Mouse (Mus musculus): ENCODE data around the gene Zfp775. TPM values are rescaled to one million over a fixed set of nuclear protein-coding genes. Genes with fewer than 3 reads are reported as not detected.

Zfp775 gene
- total RNA-seq, 1 experiment from 2014 or later, result 2.6 TPM

DNA sequence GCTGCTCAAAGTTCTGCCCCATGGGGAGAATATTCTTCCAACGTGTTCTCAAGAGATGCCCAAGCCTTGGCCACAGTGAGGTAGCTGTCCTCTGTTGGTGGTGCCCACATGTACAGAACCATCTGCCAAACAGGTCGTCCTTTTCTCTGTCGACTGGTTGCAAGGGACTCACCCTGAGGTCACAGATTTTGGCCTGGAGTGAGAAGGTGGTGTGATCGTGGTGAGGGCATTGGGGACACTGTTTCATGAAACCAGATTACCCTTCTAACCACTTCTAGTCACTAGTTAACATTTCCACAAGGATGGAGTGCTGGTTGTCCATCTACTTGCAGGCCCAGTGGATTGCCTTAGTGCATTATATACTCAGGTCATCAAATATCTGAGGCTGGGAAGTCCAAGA is 46.9 kb downstream of the Zfp775 start:
- ATAC-seq (replicated peaks; ENCODE audit: insufficient number of reproducible peaks, low FRiP score, low TSS enrichment, poor library complexity, severe bottlenecking), result no peak

DNA sequence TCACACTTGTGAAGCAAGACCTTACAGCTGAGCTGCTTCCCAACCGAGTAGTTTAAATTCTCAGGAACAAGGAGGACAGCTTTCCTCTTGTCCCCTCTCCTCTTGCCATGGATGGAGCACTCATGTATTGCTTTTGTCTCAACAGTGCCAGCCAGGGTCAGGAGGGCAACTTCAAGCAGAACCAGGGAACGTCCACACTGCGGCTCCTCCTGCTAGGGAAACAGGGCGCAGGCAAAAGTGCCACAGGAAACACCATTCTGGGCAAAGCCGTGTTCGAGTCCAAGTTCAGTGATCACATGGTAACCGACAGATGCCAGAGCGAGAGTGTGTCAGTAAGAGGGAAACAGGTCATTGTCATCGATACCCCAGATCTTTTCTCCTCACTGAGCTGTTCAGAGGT is 48.2 kb downstream of the Zfp775 start:
- no peak for ATAC-seq (replicated peaks; ENCODE audit: insufficient number of reproducible peaks, low FRiP score, low TSS enrichment, poor library complexity, severe bottlenecking)

DNA sequence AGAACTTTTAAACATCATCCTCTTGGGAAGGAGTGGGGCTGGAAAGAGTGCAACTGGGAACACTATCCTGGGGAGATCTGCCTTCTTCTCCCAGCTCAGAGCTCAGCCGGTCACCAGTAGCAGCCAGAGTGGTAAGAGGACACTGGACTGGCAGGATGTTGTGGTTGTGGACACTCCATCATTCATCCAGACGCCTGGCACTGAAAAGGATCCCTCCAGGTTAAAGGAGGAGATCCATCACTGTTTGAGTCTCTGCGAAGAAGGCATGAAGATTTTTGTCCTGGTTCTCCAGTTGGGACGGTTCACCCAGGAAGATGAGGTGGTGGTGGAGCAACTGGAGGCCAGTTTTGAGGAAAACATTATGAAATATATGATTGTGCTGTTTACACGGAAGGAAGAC is 56.9 kb downstream of the Zfp775 start:
- ATAC-seq (replicated peaks; ENCODE audit: insufficient number of reproducible peaks, low FRiP score, low TSS enrichment, poor library complexity, severe bottlenecking), result no peak

DNA sequence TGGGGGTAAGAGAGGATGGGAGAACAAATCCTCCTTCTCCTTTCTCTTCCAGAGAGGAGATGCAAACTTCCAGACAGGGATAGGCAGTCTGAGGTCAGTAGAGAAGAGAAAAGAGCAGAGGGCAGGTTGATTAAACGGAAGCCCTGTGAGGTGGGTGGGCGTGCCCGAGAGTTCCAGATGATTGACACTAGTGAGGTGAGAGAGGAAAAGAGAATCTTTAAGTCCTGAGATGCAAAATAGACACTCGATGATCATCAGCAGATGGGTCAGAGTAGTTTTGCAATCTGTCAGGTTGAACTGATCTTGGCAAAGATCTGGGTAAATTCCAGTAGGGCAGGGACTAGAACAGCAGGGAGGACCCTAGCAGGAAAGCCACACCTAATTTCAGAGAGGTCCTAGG is 62.9 kb downstream of the Zfp775 start:
- no peak for ATAC-seq (replicated peaks; ENCODE audit: insufficient number of reproducible peaks, low FRiP score, low TSS enrichment, poor library complexity, severe bottlenecking)

DNA sequence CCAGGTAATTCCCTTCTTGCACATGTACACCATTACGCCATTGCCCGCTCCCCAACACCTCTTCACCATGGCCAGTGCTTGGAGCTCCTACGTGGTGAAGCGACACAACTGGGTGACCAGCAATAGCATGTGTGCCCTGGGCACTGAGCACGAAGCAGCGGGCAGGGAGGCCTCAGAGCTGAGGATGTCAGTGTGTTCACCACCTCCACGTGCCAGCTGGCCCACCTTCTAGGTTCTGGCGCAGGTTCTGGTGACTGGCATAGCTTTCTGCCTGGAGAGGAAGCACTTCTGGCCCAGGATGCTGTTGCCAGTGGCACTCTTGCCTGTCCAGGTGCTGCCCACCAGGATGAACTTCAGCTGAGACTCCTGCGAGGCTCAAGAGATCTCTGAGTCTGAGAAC is 63.6 kb downstream of the Zfp775 start:
- ATAC-seq (replicated peaks; ENCODE audit: insufficient number of reproducible peaks, low FRiP score, low TSS enrichment, poor library complexity, severe bottlenecking), result no peak

DNA sequence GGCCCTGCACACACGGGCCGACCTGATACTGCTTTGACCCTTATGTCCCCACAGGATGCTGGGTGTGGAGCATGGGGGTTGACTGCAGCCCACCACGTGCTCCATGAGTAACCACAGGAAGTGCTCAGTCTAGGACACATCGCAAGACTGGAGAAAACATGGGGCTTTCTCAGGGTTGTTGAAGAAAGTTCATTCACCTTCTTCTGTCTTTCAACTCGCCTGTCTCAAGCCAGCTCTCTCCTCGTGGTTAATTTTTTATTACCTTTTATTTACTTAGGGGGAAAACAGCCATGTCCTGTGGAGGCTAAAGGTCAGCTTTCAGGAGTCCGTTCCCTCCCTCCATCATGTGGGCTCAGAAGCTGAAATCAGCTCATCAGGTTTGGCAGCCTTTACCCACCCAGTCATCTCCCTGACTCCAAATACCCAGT is 64.3 kb downstream of the Zfp775 start:
- ATAC-seq (replicated peaks; ENCODE audit: insufficient number of reproducible peaks, low FRiP score, low TSS enrichment, poor library complexity, severe bottlenecking), result no peak

DNA sequence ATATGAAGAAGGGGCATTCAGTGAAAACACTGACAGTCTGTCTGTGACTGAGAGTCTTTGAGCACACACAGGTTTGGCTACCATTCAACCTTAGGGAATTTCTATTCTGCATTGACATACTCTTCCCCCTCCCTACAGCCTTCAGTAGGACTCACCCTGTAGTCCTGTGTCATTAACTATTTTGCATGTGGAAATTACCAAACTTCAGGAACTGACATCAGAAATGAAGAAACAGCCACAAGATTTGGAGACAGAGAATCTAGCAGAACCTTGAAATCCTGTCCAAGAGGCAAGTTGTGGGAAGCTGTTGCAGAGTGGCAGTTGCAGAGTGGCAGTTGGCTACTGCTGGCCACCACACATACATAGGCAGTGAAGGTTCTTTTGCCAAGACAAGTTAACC is 66.2 kb downstream of the Zfp775 start:
- ATAC-seq (replicated peaks; ENCODE audit: insufficient number of reproducible peaks, low FRiP score, low TSS enrichment, poor library complexity, severe bottlenecking), result no peak

DNA sequence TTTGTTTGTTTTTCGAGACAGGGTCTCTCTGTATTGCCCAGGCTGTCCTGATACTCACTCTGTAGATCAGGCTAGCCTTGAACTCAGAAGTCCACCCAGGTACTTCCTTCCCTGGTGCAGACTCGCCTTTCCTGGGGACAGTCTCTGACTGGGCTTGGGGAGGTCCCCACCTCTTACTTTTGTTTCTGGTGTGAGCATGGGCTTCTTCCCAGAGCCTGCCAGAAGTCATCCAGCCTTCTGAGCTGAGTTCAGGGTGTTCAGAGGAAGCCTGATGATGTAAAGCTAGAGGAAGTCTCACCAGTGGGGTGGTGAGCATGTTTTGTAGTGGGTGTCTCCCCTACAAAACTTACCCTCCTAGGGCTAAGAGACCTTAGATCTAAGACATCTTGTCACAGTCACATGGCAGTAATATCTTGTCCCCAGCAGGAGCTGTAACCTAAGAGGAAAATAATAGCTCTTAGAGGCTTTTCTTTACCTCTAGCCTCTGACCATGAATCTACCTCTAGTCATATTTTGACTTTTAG is 67.6 kb downstream of the Zfp775 start:
- ATAC-seq (replicated peaks; ENCODE audit: insufficient number of reproducible peaks, low FRiP score, low TSS enrichment, poor library complexity, severe bottlenecking), result no peak

Other genes starting within 250 kb of the Zfp775 start
- 1.1 to 4.7 TPM (median 2.1 TPM) in 3 replicates for gene Krba1, start 206.5 kb upstream of the Zfp775 start, total RNA-seq (2017)
- 5.4 to 17.3 TPM (median 17.0 TPM) in 3 replicates for gene Zfp467, start 156.2 kb upstream of the Zfp775 start, total RNA-seq (2017)
- gene Sspo, start 153.8 kb upstream of the Zfp775 start, total RNA-seq (2017), result 0.10 to 2.7 TPM (median 0.39 TPM) in 3 replicates
- 1.8 TPM in 1 of 3 replicates, not detected in the others for gene Atp6v0e2, start 64.4 kb upstream of the Zfp775 start, total RNA-seq (2017)
- gene Lrrc61, start 47.3 kb upstream of the Zfp775 start, total RNA-seq (2017), result 11.2 to 24.6 TPM (median 14.3 TPM) in 3 replicates
- gene Rarres2, start 29.3 kb upstream of the Zfp775 start, total RNA-seq (2017), result not detected in 3 replicates
- not detected in 3 replicates for gene Gm45021, start 12.5 kb upstream of the Zfp775 start, total RNA-seq (2017)
- 0.85 to 5.5 TPM (median 2.1 TPM) in 3 replicates for gene Repin1, start 8.2 kb upstream of the Zfp775 start, total RNA-seq (2017)
- 7.7 TPM in 1 of 3 replicates, not detected in the others for gene Gm44965, start 8.1 kb upstream of the Zfp775 start, total RNA-seq (2017)
- 0.19 to 0.21 TPM in 2 of 3 replicates, not detected in the other for gene AI854703, start 24.7 kb downstream of the Zfp775 start, total RNA-seq (2017)
- 132 to 417 TPM (median 134 TPM) in 3 replicates for gene Gimap8, start 45.2 kb downstream of the Zfp775 start, total RNA-seq (2017)
- 104 to 288 TPM (median 141 TPM) in 3 replicates for gene Gimap9, start 74.1 kb downstream of the Zfp775 start, total RNA-seq (2017)
- 697 to 2,222 TPM (median 742 TPM) in 3 replicates for gene Gimap4, start 82.5 kb downstream of the Zfp775 start, total RNA-seq (2017)
- 355 to 968 TPM (median 415 TPM) in 3 replicates for gene Gimap6, start 106.2 kb downstream of the Zfp775 start, total RNA-seq (2017)
- gene Gm28053, start 116.5 kb downstream of the Zfp775 start, total RNA-seq (2017), result 17.6 to 57.0 TPM (median 34.4 TPM) in 3 replicates
- gene Gimap7, start 116.6 kb downstream of the Zfp775 start, total RNA-seq (2017), result 67.2 to 199 TPM (median 74.1 TPM) in 3 replicates
- gene Gimap1, start 137.0 kb downstream of the Zfp775 start, total RNA-seq (2017), result 99.2 to 313 TPM (median 123 TPM) in 3 replicates
- gene Gimap5, start 144.1 kb downstream of the Zfp775 start, total RNA-seq (2017), result 91.7 to 178 TPM (median 113 TPM) in 3 replicates
- gene Gimap3, start 168.8 kb downstream of the Zfp775 start, total RNA-seq (2017), result 92.2 to 334 TPM (median 99.5 TPM) in 3 replicates
- gene Tmem176a, start 238.9 kb downstream of the Zfp775 start, total RNA-seq (2017), result 2.7 to 9.7 TPM (median 4.4 TPM) in 3 replicates
- gene Tmem176b, start 239.4 kb downstream of the Zfp775 start, total RNA-seq (2017), result 19.1 to 28.4 TPM (median 27.7 TPM) in 3 replicates